Mouse (Mus musculus) midbrain, embryonic 10.5 days (tissue): ENCODE data around the gene Tppp. TPM values are rescaled to one million over a fixed set of nuclear protein-coding genes. Genes with fewer than 3 reads are reported as not detected.
"Not testable (repeated sequence)": the region's sequence is repeated elsewhere in the genome, so short reads cannot be mapped to it uniquely, and the experiment has no call there.

Source experiments
- DNase-seq: peaks from one replicate; pipeline ENCODE4 v3.0.0-alpha.2; 2017; ENCODE audit warnings: low spot score
- H3K27ac ChIP-seq: fragments of 300-500 bp; sonication (generic); replicated peaks from 2 replicates; pipeline ENCODE4 v1.5.1; 2016; ENCODE audit warnings: mild to moderate bottlenecking
- H3K27me3 ChIP-seq: fragments of 300-500 bp; sonication (generic); 2 replicates; pipeline ENCODE4 v1.6.1; 2016; ENCODE audit warnings: low read depth, mild to moderate bottlenecking; ENCODE audit not compliant: poor library complexity, severe bottlenecking
- H3K36me3 ChIP-seq: fragments of 300-500 bp; sonication (generic); 2 replicates; pipeline ENCODE4 v1.6.1; 2016; ENCODE audit warnings: mild to moderate bottlenecking, moderate library complexity
- H3K4me1 ChIP-seq: fragments of 300-500 bp; sonication (generic); 2 replicates; pipeline ENCODE4 v1.6.1; 2016
- H3K4me3 ChIP-seq: fragments of 300-500 bp; sonication (generic); 2 replicates; pipeline ENCODE4 v1.5.1; 2016; ENCODE audit warnings: mild to moderate bottlenecking, moderate library complexity
- H3K9me3 ChIP-seq: fragments of 300-500 bp; sonication (generic); replicated peaks from 2 replicates; pipeline ENCODE4 v1.6.1; 2016; ENCODE audit warnings: mild to moderate bottlenecking
- WGBS: fragments of 180-500 bp; shearing (Covaris S2); methylation state at CpG from one replicate; pipeline ENCODE4 v1.1.7; 2016; 5-methylcytosine and 5-hydroxymethylcytosine counted together
- polyA plus RNA-seq: library from polyadenylated mRNA; unstranded; fragments of >200 nt; fragmentation: Nextera tagmentation; extraction: Ambion mirVana; gene quantifications from 2 replicates; pipeline ENCODE4 v1.2.1, GENCODE M21; 2016

Gene Tppp
- polyA plus RNA-seq, 1 experiment from 2014 or later: 1.00 TPM

DNA sequence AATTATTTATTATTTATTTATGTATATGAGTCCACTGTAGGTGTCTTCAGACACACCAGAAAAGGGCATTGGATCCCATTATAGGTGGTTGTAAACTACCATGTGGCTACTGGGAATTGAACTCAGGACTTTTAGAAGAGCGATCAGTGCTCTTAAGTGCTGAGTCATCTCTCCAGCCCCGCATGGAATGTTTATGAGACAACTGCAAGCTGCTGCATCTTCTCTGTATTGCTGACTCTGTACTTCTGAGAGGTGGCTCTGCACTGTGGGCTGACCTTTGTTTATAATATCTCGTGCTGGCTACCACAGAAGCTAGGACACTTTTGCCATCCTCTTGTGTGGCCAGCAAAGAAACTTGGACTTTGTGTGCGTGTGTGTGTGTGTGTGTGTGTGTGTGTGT lies 7.7 kb upstream of the Tppp start:
- WGBS: 85% methylated on average over 4 of the region's 4 CpGs
- Histone ChIP-seq H3K4me1 (no peaks in the 10 kb centered on the region), H3K27ac (no peak overlapping the region), H3K9me3 (no peaks in the 10 kb centered on the region), H3K4me3 (no peak overlapping the region), H3K36me3 (no peaks in the 10 kb centered on the region), H3K27me3 (no peaks in the 10 kb centered on the region)
- no peak for DNase-seq

DNA sequence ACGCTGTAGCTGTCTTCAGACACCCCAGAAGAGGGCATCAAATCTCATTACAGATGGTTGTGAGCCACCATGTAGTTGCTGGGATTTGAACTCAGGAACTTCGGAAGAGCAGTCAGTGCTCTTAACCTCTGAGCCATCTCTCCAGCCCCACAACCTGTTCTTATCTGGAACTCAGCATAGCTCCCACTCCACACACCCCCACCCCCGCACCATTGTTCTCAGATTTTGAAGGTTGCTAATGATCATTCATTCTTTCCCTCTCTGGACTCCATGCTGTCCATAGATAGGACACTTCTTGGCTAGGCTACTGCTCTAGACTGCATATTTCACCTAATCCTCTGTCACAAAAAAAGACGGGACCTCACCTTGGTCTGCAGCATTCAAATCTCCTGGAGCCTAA lies 2.3 kb upstream of the Tppp start:
- H3K4me3 ChIP-seq, H3K9me3 ChIP-seq, DNase-seq, H3K36me3 ChIP-seq, H3K27ac ChIP-seq: not testable (repeated sequence)
- 89% methylated on average over 4 of the region's 4 CpGs for WGBS
- peaks cover 23% of the 10 kb centered on the region for H3K4me1 ChIP-seq
- H3K27me3 ChIP-seq: peaks cover 49% of the 10 kb centered on the region

DNA sequence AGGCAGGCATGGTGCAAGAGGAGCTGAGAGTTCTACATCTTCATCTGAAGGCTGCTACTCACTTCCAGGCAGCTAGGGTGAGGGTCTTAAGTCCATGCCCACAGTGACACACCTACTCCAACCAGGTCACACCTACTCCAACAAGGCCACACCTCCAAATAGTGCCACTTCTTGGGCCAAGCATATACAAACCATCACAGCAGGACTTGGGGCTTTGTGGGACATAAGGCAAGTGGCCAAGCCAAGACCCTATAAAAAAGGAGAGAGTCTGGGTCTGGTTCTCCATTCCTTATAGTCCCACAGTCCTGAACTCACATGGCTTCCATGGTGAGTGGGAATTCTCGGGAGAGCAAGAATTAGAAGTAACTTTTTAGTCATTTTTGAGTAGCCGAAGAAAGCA lies 991 bp upstream of the Tppp start:
- 87% methylated on average over 2 of the region's 2 CpGs for WGBS
- H3K4me3 ChIP-seq, H3K36me3 ChIP-seq, DNase-seq, H3K27ac ChIP-seq, H3K9me3 ChIP-seq: not testable (repeated sequence)
- Histone ChIP-seq H3K27me3 (peaks cover 51% of the 10 kb centered on the region), H3K4me1 (peaks cover 23% of the 10 kb centered on the region)

DNA sequence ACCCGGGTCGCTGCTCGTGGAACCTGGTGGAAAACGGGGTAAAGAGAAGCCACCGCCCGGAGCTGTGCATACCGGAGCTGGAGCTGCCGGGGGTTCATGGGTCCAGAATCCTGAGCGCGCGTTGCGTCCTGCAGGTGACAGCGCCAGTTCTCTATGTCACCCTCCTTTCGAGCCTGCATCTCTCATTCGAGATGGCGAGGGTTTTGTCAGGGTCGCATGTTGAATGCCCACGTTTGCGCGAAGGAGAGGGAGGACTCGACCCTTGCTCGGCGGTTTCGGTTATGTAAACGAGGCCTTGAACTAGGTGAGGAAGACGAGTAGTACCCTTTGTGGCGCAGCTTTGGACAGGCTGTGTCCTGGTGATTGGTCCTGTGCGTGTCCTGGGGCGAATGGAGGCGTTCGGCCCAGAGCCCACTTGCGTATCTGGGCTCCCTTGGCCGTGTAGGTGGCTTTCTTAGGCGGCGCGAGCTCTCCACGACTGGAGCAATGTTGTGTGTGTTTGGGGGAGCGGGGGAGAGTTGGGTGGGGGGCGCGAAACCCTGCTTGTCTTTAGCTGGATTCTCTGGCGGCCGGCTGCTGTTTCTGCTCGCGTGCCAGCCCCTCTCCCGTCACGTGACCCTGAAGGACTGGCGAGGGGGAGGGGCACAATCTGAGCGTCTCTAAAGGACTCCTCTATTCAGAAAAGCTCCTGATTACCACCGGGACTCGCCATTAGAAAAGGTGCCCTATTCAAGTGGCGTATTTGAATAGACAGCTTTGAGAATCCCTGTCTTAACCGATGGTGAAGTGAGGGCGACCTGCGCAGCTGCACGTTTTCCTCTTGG lies 796 bp downstream of the Tppp start:
- under 1% methylated on average over 53 of the region's 55 CpGs for WGBS
- H3K27ac ChIP-seq: peak overlapping the region; percentile 70
- peak overlapping the region; percentile 68 for H3K4me3 ChIP-seq
- peak; percentile 75 for DNase-seq
- H3K36me3 ChIP-seq: no peaks in the 10 kb centered on the region
- H3K9me3 ChIP-seq: no peaks in the 10 kb centered on the region
- H3K27me3 ChIP-seq: peaks cover 51% of the 10 kb centered on the region
- H3K4me1 ChIP-seq: peaks cover 23% of the 10 kb centered on the region

DNA sequence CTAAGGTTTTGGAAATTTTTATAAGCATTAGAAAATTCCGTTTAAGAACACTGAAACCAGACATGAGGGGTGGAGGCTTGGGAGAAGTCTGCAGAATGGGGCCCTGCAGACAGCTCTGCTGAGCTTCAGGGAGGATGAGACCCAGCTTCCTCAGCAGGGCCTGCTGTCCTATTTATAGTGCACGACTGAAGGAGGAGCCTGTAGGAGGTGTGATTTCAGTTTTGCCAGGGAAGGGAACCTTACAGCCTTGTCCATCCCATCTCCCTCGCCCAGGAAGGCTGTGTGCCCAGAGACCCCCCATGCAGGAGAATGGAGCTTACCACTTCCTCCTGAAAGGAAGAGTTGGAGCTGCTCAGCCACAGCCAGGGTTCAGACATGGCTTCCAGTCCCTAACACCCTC lies 1.5 kb downstream of the Tppp start:
- DNase-seq: no peak
- WGBS: 11% methylated on average over 3 of the region's 3 CpGs

DNA sequence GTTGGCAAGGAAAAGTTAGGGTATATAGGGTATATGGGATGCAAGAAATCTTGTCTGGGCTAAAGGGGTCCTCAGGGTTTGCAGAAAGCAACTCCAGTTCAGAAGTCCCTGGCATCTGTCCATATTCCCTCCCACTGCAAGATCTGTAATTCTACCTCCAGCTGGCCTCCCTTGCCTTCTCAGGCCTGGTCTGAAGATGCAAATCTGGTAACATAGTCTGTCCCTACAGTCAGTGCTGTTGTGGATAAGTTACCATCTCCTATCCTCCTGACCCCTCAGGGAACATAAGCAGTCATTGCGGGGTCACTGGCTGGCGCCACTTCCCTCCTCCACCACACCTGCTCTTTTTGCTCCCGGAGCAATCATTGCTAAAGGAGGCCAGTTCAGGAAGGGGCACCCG lies 6.7 kb downstream of the Tppp start:
- no peak for DNase-seq
- H3K36me3 ChIP-seq: no peaks in the 10 kb centered on the region
- H3K9me3 ChIP-seq: no peaks in the 10 kb centered on the region
- no peak overlapping the region for H3K27ac ChIP-seq
- H3K27me3 ChIP-seq: peaks cover 12% of the 10 kb centered on the region
- 86% methylated on average over 4 of the region's 4 CpGs for WGBS
- H3K4me1 ChIP-seq: no peaks in the 10 kb centered on the region; the same call in 1 of the 2 replicates
- H3K4me3 ChIP-seq: no peak overlapping the region

More for the DNA sequence above, 1.5 kb downstream of the Tppp start:
- H3K27me3 ChIP-seq: peaks cover 51% of the 10 kb centered on the region
- H3K36me3 ChIP-seq: no peaks in the 10 kb centered on the region
- no peak overlapping the region for H3K27ac ChIP-seq
- H3K4me1 ChIP-seq: peaks cover 23% of the 10 kb centered on the region
- H3K9me3 ChIP-seq: no peaks in the 10 kb centered on the region
- H3K4me3 ChIP-seq: peak overlapping the region; percentile 68

DNA sequence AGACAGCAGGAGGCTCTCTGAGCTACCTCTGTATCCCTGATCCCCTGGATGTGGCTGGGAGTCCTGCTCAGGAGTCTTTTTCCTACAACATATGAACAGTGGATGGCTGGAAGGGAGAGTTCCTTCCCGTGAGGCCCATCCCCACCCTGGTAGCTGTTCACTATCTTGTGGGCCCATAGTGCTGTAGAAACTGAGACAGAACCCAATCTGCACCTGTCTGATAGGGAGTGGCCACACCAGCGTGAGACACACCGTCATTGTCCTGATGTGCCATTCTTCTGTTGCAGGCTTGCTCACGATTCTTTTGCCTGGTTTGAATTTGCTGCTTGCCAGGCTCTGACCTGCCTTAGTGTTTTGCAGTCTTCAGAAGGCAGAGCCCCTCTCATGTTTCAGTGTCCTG lies 8.2 kb downstream of the Tppp start:
- Histone ChIP-seq H3K4me1 (no peaks in the 10 kb centered on the region), H3K27me3 (no peaks in the 10 kb centered on the region), H3K36me3 (no peaks in the 10 kb centered on the region), H3K9me3 (no peaks in the 10 kb centered on the region), H3K27ac (no peak overlapping the region), H3K4me3 (no peak overlapping the region)
- 80% methylated on average over 4 of the region's 4 CpGs for WGBS
- DNase-seq: no peak

DNA sequence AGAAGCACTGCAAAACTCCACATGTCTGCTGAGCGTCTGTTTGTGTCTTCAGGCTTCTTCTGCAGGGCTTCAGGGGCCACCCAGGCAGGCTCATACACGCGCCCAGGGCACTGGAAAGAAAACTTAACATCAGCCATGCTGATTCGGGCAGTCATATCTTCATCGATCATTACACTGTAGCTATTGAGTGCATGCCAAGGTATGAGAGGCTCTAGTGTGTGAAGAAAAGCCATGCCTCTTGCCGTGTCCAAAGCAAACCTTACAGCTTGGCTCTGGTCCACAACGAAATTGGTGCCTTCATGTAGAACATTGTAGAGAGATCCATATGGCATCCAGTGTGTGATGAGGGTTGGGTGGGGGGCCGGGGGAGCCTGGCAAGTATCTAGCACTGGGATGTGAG lies 9.8 kb downstream of the Tppp start:
- not testable (repeated sequence) for H3K27me3 ChIP-seq, H3K4me3 ChIP-seq, H3K4me1 ChIP-seq, DNase-seq, H3K9me3 ChIP-seq, H3K27ac ChIP-seq, H3K36me3 ChIP-seq
- 94% methylated on average over 8 of the region's 8 CpGs for WGBS

DNA sequence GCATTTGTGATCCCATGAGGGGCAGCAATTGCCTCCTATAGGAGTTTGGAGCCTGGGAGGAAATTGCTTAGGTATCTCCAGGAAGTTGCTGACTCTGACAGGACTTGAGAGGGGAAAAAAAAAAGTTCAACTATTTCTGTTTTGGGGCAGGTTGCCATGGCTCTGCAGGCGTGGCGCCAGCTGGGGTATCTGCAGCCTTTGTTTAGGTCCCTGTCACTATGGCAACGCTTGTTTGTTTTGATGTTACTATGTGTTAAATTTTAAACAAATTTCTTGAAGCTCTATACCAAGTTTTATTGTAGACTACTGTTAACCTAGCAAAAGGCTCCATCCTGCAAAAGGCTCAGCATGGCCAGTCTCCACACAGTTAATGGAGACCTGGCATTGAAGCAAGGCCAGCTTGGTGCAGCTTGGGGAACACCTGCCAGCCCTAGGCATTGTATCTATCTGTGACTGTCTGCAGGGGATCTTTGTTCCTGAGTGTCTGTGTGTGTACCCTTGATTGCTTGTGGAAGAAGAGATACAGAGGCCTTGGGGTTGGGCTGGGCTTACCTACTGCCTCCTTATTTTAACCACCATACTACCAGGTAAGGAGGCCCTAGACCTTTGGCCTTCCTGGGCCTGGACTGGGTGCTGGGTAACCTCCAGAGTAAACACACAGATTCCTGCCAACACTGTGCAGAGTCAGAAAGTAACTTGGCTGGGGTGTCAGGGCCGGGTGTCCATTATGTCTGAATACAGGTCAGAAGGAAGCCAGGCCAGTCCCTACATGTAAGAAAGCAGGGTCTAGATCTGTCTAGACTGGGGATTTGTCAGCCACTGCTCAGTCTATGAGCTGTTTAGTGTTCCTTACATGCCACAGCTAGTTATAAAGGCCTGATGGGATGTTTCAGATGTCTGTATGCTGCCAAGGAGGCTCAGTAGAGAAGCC lies 16.2 kb downstream of the Tppp start:
- no peaks in the 10 kb centered on the region for H3K27me3 ChIP-seq
- no peaks in the 10 kb centered on the region for H3K4me1 ChIP-seq
- H3K27ac ChIP-seq: no peak overlapping the region
- no peaks in the 10 kb centered on the region for H3K36me3 ChIP-seq
- no peak overlapping the region for H3K4me3 ChIP-seq
- peak; percentile 18 for DNase-seq
- 84% methylated on average over 4 of the region's 4 CpGs for WGBS
- H3K9me3 ChIP-seq: no peaks in the 10 kb centered on the region

DNA sequence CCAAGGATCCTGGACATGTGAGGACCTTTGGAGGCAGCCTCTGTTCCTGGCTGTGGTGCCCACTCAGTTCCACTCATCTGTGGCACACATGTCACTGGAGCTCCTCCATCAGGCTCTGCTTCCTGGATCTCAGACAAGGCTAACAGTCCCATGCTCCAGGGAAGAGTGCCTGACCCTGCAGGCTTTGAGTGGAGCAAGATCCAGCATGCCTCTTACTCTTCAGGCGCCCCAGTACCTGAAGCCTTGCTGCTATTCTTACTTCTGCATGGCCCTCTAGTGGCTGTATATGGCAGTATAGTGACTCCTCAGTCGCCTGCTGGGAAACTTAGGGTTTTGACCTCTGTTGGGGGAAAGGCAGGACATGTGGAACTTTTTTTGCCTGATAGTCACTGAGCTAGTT lies 17.0 kb downstream of the Tppp start:
- no peaks in the 10 kb centered on the region for H3K36me3 ChIP-seq
- H3K4me1 ChIP-seq: no peaks in the 10 kb centered on the region
- H3K4me3 ChIP-seq: no peak overlapping the region
- peak; percentile 34 for DNase-seq
- H3K27me3 ChIP-seq: no peaks in the 10 kb centered on the region
- H3K9me3 ChIP-seq: no peaks in the 10 kb centered on the region
- H3K27ac ChIP-seq: no peak overlapping the region
- 16% methylated on average over 2 of the region's 2 CpGs for WGBS

DNA sequence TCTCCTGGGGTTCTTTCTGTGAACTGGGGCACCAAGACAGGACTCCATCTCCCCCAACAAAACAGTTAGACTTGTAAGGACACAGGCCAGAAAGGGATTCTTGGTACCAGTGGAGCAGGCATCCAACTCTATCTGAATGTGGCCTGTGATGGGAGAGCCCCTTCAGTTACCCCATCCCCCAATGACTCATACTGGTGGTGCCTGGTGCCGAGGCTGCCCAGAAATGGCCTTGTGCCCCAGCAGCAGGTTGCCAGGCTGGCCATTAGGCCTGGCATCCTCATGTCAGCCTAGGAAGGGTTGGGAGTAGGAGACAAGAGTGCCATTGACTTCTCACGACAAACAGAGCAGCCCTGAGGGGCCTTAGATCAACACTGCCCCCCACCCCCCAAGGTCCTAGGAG lies 18.9 kb downstream of the Tppp start:
- 82% methylated on average over 2 of the region's 2 CpGs for WGBS
- H3K27me3 ChIP-seq: no peaks in the 10 kb centered on the region
- H3K4me3 ChIP-seq: no peak overlapping the region
- no peaks in the 10 kb centered on the region for H3K36me3 ChIP-seq
- H3K9me3 ChIP-seq: no peaks in the 10 kb centered on the region
- no peak overlapping the region for H3K27ac ChIP-seq
- DNase-seq: no peak
- H3K4me1 ChIP-seq: no peaks in the 10 kb centered on the region

DNA sequence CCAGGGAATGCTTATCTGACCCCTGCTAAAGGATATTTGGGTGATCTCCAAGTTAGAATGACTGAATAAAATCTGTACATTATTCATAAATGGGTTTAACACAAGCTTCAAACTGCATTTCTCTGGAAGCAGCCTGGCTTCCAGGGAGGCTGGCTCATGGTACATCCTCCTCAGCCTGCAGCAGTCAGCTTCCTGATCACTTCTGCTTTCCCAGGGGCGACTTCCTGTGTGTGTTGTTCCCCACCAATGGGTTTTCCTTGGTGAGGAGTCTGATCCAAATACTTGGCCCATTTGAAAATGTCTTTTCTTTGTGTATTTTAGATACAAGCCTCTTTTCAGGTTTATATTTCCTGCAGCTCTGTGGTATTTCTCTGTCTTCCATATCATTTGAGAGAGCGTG lies 19.8 kb downstream of the Tppp start:
- DNase-seq: no peak

DNA sequence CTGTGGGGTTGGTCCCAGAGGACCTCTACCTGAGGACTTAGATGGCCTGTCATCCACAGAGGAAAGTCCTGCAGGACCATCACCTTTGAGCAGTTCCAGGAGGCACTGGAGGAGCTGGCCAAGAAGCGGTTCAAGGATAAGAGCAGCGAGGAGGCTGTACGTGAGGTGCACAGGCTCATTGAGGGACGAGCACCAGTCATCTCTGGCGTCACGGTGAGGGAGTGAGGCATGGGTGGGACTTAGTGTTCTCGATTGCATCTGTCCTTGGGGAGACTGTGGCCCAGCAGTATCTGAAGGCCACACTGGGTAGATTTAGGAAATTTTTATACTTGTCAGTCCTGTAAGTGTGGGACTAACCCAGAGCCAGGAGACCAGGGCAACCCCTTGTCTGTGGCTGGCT lies 21.5 kb downstream of the Tppp start:
- WGBS: 90% methylated on average over 7 of the region's 7 CpGs
- DNase-seq: no peak
- no peaks in the 10 kb centered on the region for H3K4me1 ChIP-seq

More for the DNA sequence above, 19.8 kb downstream of the Tppp start:
- Histone ChIP-seq H3K36me3 (no peaks in the 10 kb centered on the region), H3K9me3 (no peaks in the 10 kb centered on the region), H3K4me1 (no peaks in the 10 kb centered on the region), H3K27me3 (no peaks in the 10 kb centered on the region), H3K4me3 (no peak overlapping the region), H3K27ac (no peak overlapping the region)
- 85% methylated on average over 2 of the region's 2 CpGs for WGBS

More for the DNA sequence above, 21.5 kb downstream of the Tppp start:
- peaks cover under 1% of the 10 kb centered on the region; the same call in 1 of the 2 replicates for H3K36me3 ChIP-seq
- no peaks in the 10 kb centered on the region for H3K27me3 ChIP-seq
- H3K27ac ChIP-seq: no peak overlapping the region
- no peak overlapping the region for H3K4me3 ChIP-seq
- no peaks in the 10 kb centered on the region for H3K9me3 ChIP-seq
